Mouse (Mus musculus) stomach, postnatal 0 days (tissue): ENCODE results near the gene Wars2. TPM values are rescaled to one million over a fixed set of nuclear protein-coding genes. Genes with fewer than 3 reads are reported as not detected.

Experiments used
- ATAC-seq: fragments of 200-750 bp; cut with Nextera tagmentation; 2 replicates; pipeline ENCODE4 v1.8.0; 2017; ENCODE audit not compliant: low FRiP score, low TSS enrichment
- DNase-seq: peaks from one replicate; pipeline ENCODE4 v3.0.0-alpha.2; 2016; ENCODE audit warnings: low spot score
- H3K27ac ChIP-seq: fragments of 300-500 bp; sonication (generic); replicated peaks from 2 replicates; pipeline ENCODE4 v1.5.1; 2014; ENCODE audit warnings: mild to moderate bottlenecking, control low read depth
- H3K27me3 ChIP-seq: fragments of 300-500 bp; sonication (generic); 2 replicates; pipeline ENCODE4 v1.6.1; 2014; ENCODE audit warnings: low read length; ENCODE audit not compliant: control insufficient read depth, insufficient read depth
- H3K36me3 ChIP-seq: fragments of 300-500 bp; sonication (generic); 2 replicates; pipeline ENCODE4 v1.6.1; 2014; ENCODE audit warnings: low read length, mixed read lengths; ENCODE audit not compliant: control insufficient read depth, insufficient read depth
- H3K4me1 ChIP-seq: fragments of 300-500 bp; sonication (generic); replicated peaks from 2 replicates; pipeline ENCODE4 v1.6.1; 2014; ENCODE audit warnings: antibody characterized with exemption; ENCODE audit not compliant: control insufficient read depth, insufficient read depth
- H3K4me2 ChIP-seq: fragments of 300-500 bp; sonication (generic); replicated peaks from 2 replicates; pipeline ENCODE4 v1.6.1; 2014; ENCODE audit warnings: low read depth, mild to moderate bottlenecking, control low read depth, moderate library complexity
- H3K4me3 ChIP-seq: fragments of 300-500 bp; sonication (generic); 2 replicates; pipeline ENCODE4 v1.5.1; 2014; ENCODE audit warnings: low read depth, low read length, control low read depth
- H3K9ac ChIP-seq: fragments of 300-500 bp; sonication (generic); 2 replicates; pipeline ENCODE4 v1.6.1; 2014; ENCODE audit warnings: mild to moderate bottlenecking, low read length, control low read depth, mixed read lengths
- H3K9me3 ChIP-seq: fragments of 300-500 bp; sonication (generic); 2 replicates; pipeline ENCODE4 v1.6.1; 2016; ENCODE audit warnings: low read length; ENCODE audit not compliant: control insufficient read depth
- CTCF ChIP-seq: IDR thresholded peaks from 2 replicates; pipeline ENCODE4 v1.5.1; 2016; ENCODE audit warnings: antibody characterized with exemption, low read depth, mild to moderate bottlenecking, moderate library complexity
- EP300 ChIP-seq: optimal IDR thresholded peaks from 2 replicates; pipeline ENCODE3; 2016; ENCODE audit warnings: antibody characterized with exemption
- WGBS: fragments of 180-500 bp; shearing (Covaris S2); extraction: QIAGEN DNeasy Blood & Tissue Kit; methylation state at CpG from one replicate; pipeline ENCODE4 v1.1.7; 2014; 5-methylcytosine and 5-hydroxymethylcytosine counted together
- polyA plus RNA-seq: library from polyadenylated mRNA; unstranded; fragments of >200 nt; fragmentation: Nextera tagmentation; extraction: Ambion mirVana; gene quantifications from 2 replicates; pipeline ENCODE4 v1.2.1, GENCODE M21; 2015

The Wars2 gene
- polyA plus RNA-seq, 1 experiment from 2014 or later = 3.1 TPM

GRCm38 (mm10) chr3:99173178-99173577, 32.3 kb downstream of the Wars2 start:
- H3K27me3 ChIP-seq = no peaks in the 10 kb centered on the region
- no peaks in the 10 kb centered on the region; the same call in 1 of the 2 replicates for H3K4me1 ChIP-seq
- no peaks in the 10 kb centered on the region for H3K36me3 ChIP-seq
- no peak for TF ChIP-seq EP300
- no peak for TF ChIP-seq CTCF
- no peak overlapping the region for H3K4me2 ChIP-seq
- H3K4me3 ChIP-seq = no peak overlapping the region
- H3K9ac ChIP-seq = no peak overlapping the region
- DNase-seq (no peak), ATAC-seq (no peak)
- H3K27ac ChIP-seq = no peak overlapping the region
- no peaks in the 10 kb centered on the region for H3K9me3 ChIP-seq
- 70% methylated on average over 5 of the region's 5 CpGs for WGBS

DNA sequence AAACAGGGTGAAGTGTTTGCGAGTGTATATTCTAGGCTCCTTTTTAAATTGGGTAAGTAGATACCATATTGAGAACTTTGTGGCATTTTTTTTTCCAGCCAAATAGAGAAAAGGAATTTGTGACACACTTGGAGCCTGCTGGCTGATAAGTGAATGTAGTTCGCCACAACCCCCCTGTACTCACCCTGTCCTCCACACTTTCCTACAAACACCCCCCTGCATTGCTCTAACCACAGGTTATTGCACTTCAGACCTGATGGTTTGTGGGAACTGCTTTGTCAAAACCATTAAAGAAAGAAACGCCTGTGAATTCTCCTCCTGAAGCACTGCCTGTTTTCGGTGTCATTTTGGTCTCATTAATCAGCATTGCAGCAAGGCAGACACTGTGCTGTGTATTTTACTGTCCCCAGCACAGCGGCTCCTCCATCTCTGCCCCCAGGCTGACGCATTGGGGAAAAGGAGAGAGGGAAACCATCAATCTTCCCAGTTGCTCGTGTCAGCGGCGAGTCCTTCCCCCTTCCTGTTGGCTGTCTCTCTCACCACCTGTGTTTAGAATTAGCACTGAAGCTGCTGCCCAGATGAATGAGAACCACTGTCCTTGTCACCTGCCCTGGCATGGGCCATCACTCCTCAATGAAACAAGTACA, 33.9 kb downstream of the Wars2 start:
- WGBS = 28% methylated on average over 9 of the region's 9 CpGs
- Histone ChIP-seq H3K27ac (no peak overlapping the region), H3K9ac (no peak overlapping the region), H3K4me3 (no peak overlapping the region), H3K36me3 (no peaks in the 10 kb centered on the region), H3K4me1 (no peaks in the 10 kb centered on the region; the same call in 1 of the 2 replicates), H3K9me3 (no peaks in the 10 kb centered on the region), H3K27me3 (no peaks in the 10 kb centered on the region), H3K4me2 (no peak overlapping the region)
- ATAC-seq (no peak), DNase-seq (no peak)
- TF ChIP-seq CTCF = no peak
- TF ChIP-seq EP300 = no peak

DNA sequence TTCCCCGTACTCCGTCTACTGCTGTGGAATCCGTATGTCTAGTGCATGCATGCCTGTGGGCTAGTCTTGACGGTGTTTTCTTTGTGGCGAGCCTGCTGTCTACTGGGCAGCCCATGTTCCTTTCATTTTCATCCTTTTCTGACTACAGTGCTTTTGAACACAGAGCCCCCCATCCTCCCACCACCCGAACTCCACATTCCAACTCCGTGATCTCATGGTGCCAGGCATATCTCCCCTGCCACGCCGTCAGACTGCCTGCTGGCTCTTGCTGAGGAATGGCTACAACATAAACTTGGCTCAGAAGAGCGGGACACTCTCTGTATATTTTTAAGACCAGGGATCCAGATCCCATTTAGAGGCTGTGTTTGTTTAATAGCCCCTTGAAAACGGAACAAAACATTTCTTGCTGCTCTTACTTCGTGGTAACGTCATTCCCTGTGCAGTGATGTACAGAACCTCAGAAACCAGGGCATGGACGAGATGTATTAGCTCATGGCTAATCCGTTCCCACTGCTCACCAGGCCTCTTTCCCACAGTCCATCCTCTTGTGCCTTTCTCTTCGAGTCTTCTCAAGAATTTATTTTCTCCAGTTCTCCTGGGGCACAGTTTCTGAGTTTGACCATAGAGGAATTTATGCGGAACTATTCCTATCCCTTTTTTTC, 42.6 kb downstream of the Wars2 start:
- TF ChIP-seq EP300 = no peak
- TF ChIP-seq CTCF = no peak
- H3K4me2 ChIP-seq = peak overlapping the region; percentile 34; the same call in 1 of the 2 replicates
- DNase-seq = no peak
- ATAC-seq = peak; percentile 49; the same call in 1 of the 2 replicates
- H3K4me1 ChIP-seq = no peaks in the 10 kb centered on the region
- WGBS = 45% methylated on average over 17 of the region's 17 CpGs
- no peak overlapping the region; the same call in 1 of the 2 replicates for H3K9ac ChIP-seq
- H3K36me3 ChIP-seq = no peaks in the 10 kb centered on the region
- H3K9me3 ChIP-seq = no peaks in the 10 kb centered on the region
- no peak overlapping the region; the same call in 1 of the 2 replicates for H3K27ac ChIP-seq
- H3K4me3 ChIP-seq = no peak overlapping the region
- H3K27me3 ChIP-seq = no peaks in the 10 kb centered on the region

GRCm38 (mm10) chr3:99184373-99184772, 43.5 kb downstream of the Wars2 start:
- Histone ChIP-seq H3K36me3 (no peaks in the 10 kb centered on the region), H3K27ac (no peak overlapping the region; the same call in 1 of the 2 replicates), H3K4me1 (no peaks in the 10 kb centered on the region), H3K9ac (no peak overlapping the region), H3K4me2 (no peak overlapping the region), H3K9me3 (no peaks in the 10 kb centered on the region), H3K4me3 (no peak overlapping the region), H3K27me3 (no peaks in the 10 kb centered on the region)
- TF ChIP-seq CTCF = no peak
- TF ChIP-seq EP300 = no peak
- 44% methylated on average over 1 of the region's 1 CpGs for WGBS
- ATAC-seq (no peak), DNase-seq (no peak)

DNA sequence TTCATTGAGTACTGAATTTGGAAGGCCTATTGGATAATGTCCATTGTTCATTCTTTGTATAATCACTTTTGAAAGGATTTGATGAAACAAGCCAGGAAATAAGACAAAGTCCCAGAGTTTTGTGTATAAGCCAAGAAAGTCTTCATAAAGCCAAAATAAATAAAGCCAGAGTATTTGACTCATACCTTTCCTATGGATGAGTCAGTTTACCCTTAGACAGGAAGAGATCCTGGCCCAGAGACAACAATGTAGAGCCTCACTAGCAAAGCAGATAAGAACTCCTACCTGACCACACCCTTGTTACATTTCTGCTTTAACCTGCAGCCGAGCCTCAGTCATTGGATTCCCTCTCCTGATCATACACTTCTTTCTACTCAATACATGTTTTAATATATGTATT, 47.2 kb downstream of the Wars2 start:
- H3K36me3 ChIP-seq = no peaks in the 10 kb centered on the region
- no peak overlapping the region for H3K4me3 ChIP-seq
- no peak for DNase-seq
- no peaks in the 10 kb centered on the region for H3K4me1 ChIP-seq
- no peak overlapping the region for H3K9ac ChIP-seq
- TF ChIP-seq CTCF (no peak), EP300 (no peak)
- H3K4me2 ChIP-seq = no peak overlapping the region
- H3K27me3 ChIP-seq = no peaks in the 10 kb centered on the region
- H3K27ac ChIP-seq = no peak overlapping the region
- H3K9me3 ChIP-seq = no peaks in the 10 kb centered on the region
- WGBS = 47% methylated on average over 1 of the region's 1 CpGs
- ATAC-seq = 0 out of 2 replicates have a peak, but pooled peaks have one; percentile 51

- Histone ChIP-seq H3K9me3 (no peaks in the 10 kb centered on the region), H3K4me3 (no peak overlapping the region), H3K36me3 (no peaks in the 10 kb centered on the region), H3K27me3 (no peaks in the 10 kb centered on the region), H3K9ac (no peak overlapping the region), H3K4me1 (no peaks in the 10 kb centered on the region), H3K4me2 (no peak overlapping the region), H3K27ac (no peak overlapping the region)
- no peak for ATAC-seq
- WGBS = 76% methylated on average over 4 of the region's 4 CpGs
- DNase-seq = no peak
- TF ChIP-seq EP300 = no peak
- TF ChIP-seq CTCF = no peak
Observed at GRCm38 (mm10) chr3:99193576-99193975, 52.7 kb downstream of the Wars2 start.
